8 mouse cellular contexts compared by ENCODE assay signal in the genomic region with DNA sequence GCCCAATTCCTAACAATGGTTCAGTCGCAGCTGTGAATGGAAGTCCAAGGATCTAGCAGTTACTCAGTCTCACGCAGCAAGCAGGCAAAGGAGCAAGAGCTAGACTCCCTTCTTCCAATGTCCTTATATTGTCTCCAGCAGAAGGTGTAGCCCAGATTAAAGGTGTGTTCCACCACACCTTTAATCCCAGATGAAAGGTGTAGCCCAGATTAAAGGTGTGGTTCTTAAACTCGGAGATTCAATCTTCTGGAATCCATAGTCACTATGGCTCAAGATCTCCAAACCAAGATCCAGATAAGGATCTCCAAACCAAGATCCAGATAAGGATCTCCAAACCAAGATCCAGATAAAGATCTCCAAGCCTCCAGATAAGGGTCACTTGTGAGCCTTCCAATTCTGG. TPM values are rescaled to one million over a fixed set of nuclear protein-coding genes. Genes with fewer than 3 reads are reported as not detected.
DNase-seq lines count a peak whose midpoint lies in the region; ATAC-seq and TF ChIP-seq lines count a peak whose summit lies in the region.
"Not testable (repeated sequence)": the region's sequence is repeated elsewhere in the genome, so short reads cannot be mapped to it uniquely, and the experiment has no call there.

A gene (minus strand): TSS at position 101 of the 400 bp plus-strand sequence.

- not testable (repeated sequence) for H3K27me3 ChIP-seq in forebrain, embryonic 10.5 days (ENCODE audit: poor library complexity, severe bottlenecking); heart, embryonic 12.5 days (replicated peaks); hindbrain, postnatal 0 days (ENCODE audit: insufficient read depth, low read length); liver, embryonic 11.5 days (replicated peaks; ENCODE audit: control insufficient read depth, insufficient read depth, low read length); midbrain, embryonic 13.5 days

- not testable (repeated sequence) for ATAC-seq in heart, embryonic 12.5 days (ENCODE audit: insufficient number of reproducible peaks, low FRiP score); hindbrain, postnatal 0 days; liver, embryonic 11.5 days (replicated peaks; ENCODE audit: low FRiP score); midbrain, embryonic 13.5 days

- TF ChIP-seq CTCF in hindbrain, postnatal 0 days (IDR thresholded peaks at IDR 0.05; ENCODE audit: low read depth) = not testable (repeated sequence)

- H3K36me3 ChIP-seq in forebrain, embryonic 10.5 days (replicated peaks); heart, embryonic 12.5 days; hindbrain, postnatal 0 days (ENCODE audit: insufficient read depth, low read length); liver, embryonic 11.5 days (ENCODE audit: control insufficient read depth, insufficient read depth, low read length); midbrain, embryonic 13.5 days: not testable (repeated sequence)

- not testable (repeated sequence) for H3K9ac ChIP-seq in heart, embryonic 12.5 days; hindbrain, postnatal 0 days (replicated peaks; ENCODE audit: low read length); liver, embryonic 11.5 days (ENCODE audit: low read depth, low read length); midbrain, embryonic 13.5 days (replicated peaks)

- H3K4me2 ChIP-seq in heart, embryonic 12.5 days; hindbrain, postnatal 0 days (ENCODE audit: low read depth, low read length); liver, embryonic 11.5 days; midbrain, embryonic 13.5 days (replicated peaks): not testable (repeated sequence)

- not testable (repeated sequence) for H3K4me3 ChIP-seq in forebrain, embryonic 10.5 days; heart, embryonic 12.5 days; hindbrain, postnatal 0 days (ENCODE audit: low read length); liver, embryonic 11.5 days (ENCODE audit: low read depth, low read length); midbrain, embryonic 13.5 days (replicated peaks)

- DNase-seq in adrenal gland, postnatal 25 days; forebrain, embryonic 10.5 days (ENCODE audit: extremely low spot score, low spot score); hindbrain, postnatal 0 days (ENCODE audit: low spot score); layer of hippocampus, postnatal 25 days (ENCODE audit: extremely low spot score in 1 of 2, low spot score in 1 of 2); liver, embryonic 11.5 days (ENCODE audit: low spot score); thymus, postnatal 0 days (ENCODE audit: low spot score): not testable (repeated sequence)

- not testable (repeated sequence) for H3K4me1 ChIP-seq in forebrain, embryonic 10.5 days; heart, embryonic 12.5 days (replicated peaks); hindbrain, postnatal 0 days (ENCODE audit: insufficient read depth, low read length); liver, embryonic 11.5 days (replicated peaks; ENCODE audit: control insufficient read depth, insufficient read depth, low read length); midbrain, embryonic 13.5 days (replicated peaks)

- H3K9me3 ChIP-seq in forebrain, embryonic 10.5 days; heart, embryonic 12.5 days (replicated peaks); hindbrain, postnatal 0 days (ENCODE audit: low read length); liver, embryonic 11.5 days (ENCODE audit: control insufficient read depth, low read length); midbrain, embryonic 13.5 days: not testable (repeated sequence)

- H3K27ac ChIP-seq in forebrain, embryonic 10.5 days; heart, embryonic 12.5 days (ENCODE audit: poor library complexity, severe bottlenecking); hindbrain, postnatal 0 days; liver, embryonic 11.5 days (ENCODE audit: low read depth, low read length); midbrain, embryonic 13.5 days: not testable (repeated sequence)

- WGBS in forebrain, embryonic 10.5 days = 86% methylated on average over 2 of the region's 3 CpGs
- 79% methylated on average over 2 of the region's 3 CpGs for WGBS in heart, embryonic 12.5 days
- 84% methylated on average over 2 of the region's 3 CpGs for WGBS in hindbrain, postnatal 0 days
- WGBS in liver, embryonic 11.5 days = 72% methylated on average over 1 of the region's 3 CpGs
- 80% methylated on average over 1 of the region's 3 CpGs for WGBS in midbrain, embryonic 13.5 days

RNA-seq across cellular contexts. Expression of the gene that starts here (rescaled TPM):
- 26.4 and 36.9 TPM in 2 replicates for total RNA-seq in adrenal gland, postnatal 25 days (2021)
- 41.1 and 45.9 TPM in 2 replicates for polyA plus RNA-seq in forebrain, embryonic 10.5 days (2016; fragmentation: Nextera tagmentation; extraction: Ambion mirVana)
- polyA plus RNA-seq in heart, embryonic 12.5 days (2016; fragmentation: Nextera tagmentation; extraction: Ambion mirVana) = 30.5 and 33.0 TPM in 2 replicates
- total RNA-seq in hindbrain, postnatal 0 days (2014; rRNA removed) = 12.7 and 13.9 TPM in 2 replicates
- polyA plus RNA-seq in hindbrain, postnatal 0 days (2015; fragmentation: Nextera tagmentation; extraction: Ambion mirVana) = 21.1 and 21.5 TPM in 2 replicates
- total RNA-seq in layer of hippocampus, postnatal 25 days (2021) = 10 to 100 TPM; 11.8 to 17.1 TPM
- polyA plus RNA-seq in liver, embryonic 11.5 days (2014; fragmentation: Nextera tagmentation; extraction: Ambion mirVana) = 49.7 and 51.5 TPM in 2 replicates
- polyA plus RNA-seq in midbrain, embryonic 13.5 days (2015; fragmentation: Nextera tagmentation; extraction: Ambion mirVana) = 29.2 and 30.6 TPM in 2 replicates
- 30.3 and 40.1 TPM in 2 replicates for polyA plus RNA-seq in thymus, postnatal 0 days (2015; fragmentation: Nextera tagmentation; extraction: Ambion mirVana)
